Mouse (Mus musculus) heart, adult 2 months (tissue): ENCODE results near the gene Depdc5.

Source experiments
- CTCF ChIP-seq: fragments of 200-600 bp; IDR thresholded peaks from 2 replicates; pipeline ENCODE4 v1.8.1; 2022; ENCODE audit warnings: antibody characterized with exemption, mild to moderate bottlenecking, moderate library complexity
- EP300 ChIP-seq: fragments of 200-500 bp; IDR thresholded peaks from 2 replicates; pipeline ENCODE4 v1.6.1; 2011; ENCODE audit warnings: low read depth, low read length, control low read depth; ENCODE audit not compliant: insufficient read depth
- POLR2A ChIP-seq: fragments of 200-500 bp; IDR thresholded peaks from 2 replicates; pipeline ENCODE4 v1.6.1; 2011; ENCODE audit warnings: mild to moderate bottlenecking, low read depth, low read length, control low read depth; ENCODE audit not compliant: insufficient read depth

GRCm38 (mm10) chr5:33009818-33010812 lies 146.6 kb downstream of the Depdc5 start:
- TF ChIP-seq POLR2A (no peak), CTCF (no peak), EP300 (no peak)
